Mouse (Mus musculus): ENCODE results near the gene Myh2. TPM values are rescaled to one million over a fixed set of nuclear protein-coding genes. Genes with fewer than 3 reads are reported as not detected.

Gene Myh2
- polyA plus RNA-seq, 1 experiment from 2014 or later = not detected

DNA sequence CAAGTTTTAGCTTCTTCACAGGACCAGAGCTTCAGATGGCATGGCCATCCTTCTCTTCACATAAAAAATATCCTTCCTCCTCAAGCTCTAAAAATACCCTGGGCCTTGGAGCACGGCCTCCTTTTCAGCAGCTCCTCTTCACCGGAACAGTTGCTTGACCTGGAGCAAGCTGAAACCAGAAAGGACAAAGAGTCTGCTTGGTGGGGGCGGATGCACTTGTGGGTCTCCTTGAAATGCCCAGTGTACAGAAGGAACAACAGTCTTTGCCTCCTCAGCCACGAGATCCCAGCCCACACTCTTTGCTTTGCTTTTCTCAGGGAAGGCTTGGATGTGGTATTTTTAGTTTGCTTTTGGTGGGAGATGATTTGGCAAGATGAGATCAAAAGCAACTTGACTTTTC is 7.1 kb upstream of the Myh2 start:
- 66% methylated on average over 4 of the region's 4 CpGs for WGBS

GRCm38 (mm10) chr11:67164851-67165250 is 6.0 kb upstream of the Myh2 start:
- Histone ChIP-seq H3K36me3 (no peaks in the 10 kb centered on the region), H3K9me3 (replicated peaks) (no peaks in the 10 kb centered on the region), H3K27me3 (no peaks in the 10 kb centered on the region), H3K9ac (no peak overlapping the region), H3K27ac (no peak overlapping the region), H3K4me3 (no peak overlapping the region), H3K4me2 (replicated peaks) (no peak overlapping the region), H3K4me1 (0 out of 2 replicates have a peak, but pooled peaks cover 2% of the 10 kb centered on the region)
- 47% methylated on average over 5 of the region's 5 CpGs for WGBS
- ATAC-seq (ENCODE audit: low FRiP score) = no peak

More for the DNA sequence above, 7.1 kb upstream of the Myh2 start:
- Histone ChIP-seq H3K27ac (no peak overlapping the region), H3K4me2 (replicated peaks) (no peak overlapping the region), H3K27me3 (no peaks in the 10 kb centered on the region), H3K36me3 (no peaks in the 10 kb centered on the region), H3K9ac (no peak overlapping the region), H3K9me3 (replicated peaks) (no peaks in the 10 kb centered on the region), H3K4me3 (no peak overlapping the region), H3K4me1 (no peaks in the 10 kb centered on the region)
- ATAC-seq (ENCODE audit: low FRiP score) = no peak

DNA sequence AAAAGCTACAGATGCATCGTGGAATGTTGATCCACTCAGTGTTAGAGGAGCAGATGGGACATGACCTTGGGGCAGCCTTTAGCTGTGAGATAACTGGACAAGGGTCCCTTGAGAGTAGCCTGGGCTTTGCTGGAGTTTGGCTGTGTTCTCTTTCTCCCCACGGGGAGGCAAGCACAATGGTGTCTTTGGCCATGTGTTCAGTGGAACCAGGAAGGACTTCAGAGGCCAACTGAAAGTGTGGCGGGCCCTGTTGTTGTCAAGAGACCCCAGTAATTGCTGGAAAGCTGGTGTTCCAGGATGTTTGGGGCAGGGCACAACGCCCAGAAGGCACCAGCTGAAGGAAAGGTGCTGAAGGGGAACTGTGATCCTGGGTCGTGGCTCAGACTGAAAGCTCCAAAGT is 1.5 kb upstream of the Myh2 start:
- no peaks in the 10 kb centered on the region for H3K36me3 ChIP-seq
- H3K4me1 ChIP-seq = 0 out of 2 replicates have a peak, but pooled peaks cover 2% of the 10 kb centered on the region
- no peak overlapping the region for H3K4me3 ChIP-seq
- no peak overlapping the region for H3K27ac ChIP-seq
- no peaks in the 10 kb centered on the region for H3K27me3 ChIP-seq
- no peak overlapping the region for H3K4me2 ChIP-seq (replicated peaks)
- H3K9ac ChIP-seq = no peak overlapping the region
- no peak for ATAC-seq (ENCODE audit: low FRiP score)
- WGBS = 45% methylated on average over 5 of the region's 5 CpGs
- H3K9me3 ChIP-seq (replicated peaks) = no peaks in the 10 kb centered on the region

- ATAC-seq (ENCODE audit: low FRiP score) = no peak
- Histone ChIP-seq H3K4me2 (replicated peaks) (no peak overlapping the region), H3K9ac (no peak overlapping the region), H3K4me3 (no peak overlapping the region), H3K27me3 (no peaks in the 10 kb centered on the region), H3K27ac (no peak overlapping the region), H3K9me3 (replicated peaks) (no peaks in the 10 kb centered on the region), H3K4me1 (0 out of 2 replicates have a peak, but pooled peaks cover 2% of the 10 kb centered on the region), H3K36me3 (no peaks in the 10 kb centered on the region)
- 85% methylated on average over 2 of the region's 2 CpGs for WGBS
These were observed 1.6 kb downstream of the Myh2 start for GRCm38 (mm10) chr11:67172439-67172838.

DNA sequence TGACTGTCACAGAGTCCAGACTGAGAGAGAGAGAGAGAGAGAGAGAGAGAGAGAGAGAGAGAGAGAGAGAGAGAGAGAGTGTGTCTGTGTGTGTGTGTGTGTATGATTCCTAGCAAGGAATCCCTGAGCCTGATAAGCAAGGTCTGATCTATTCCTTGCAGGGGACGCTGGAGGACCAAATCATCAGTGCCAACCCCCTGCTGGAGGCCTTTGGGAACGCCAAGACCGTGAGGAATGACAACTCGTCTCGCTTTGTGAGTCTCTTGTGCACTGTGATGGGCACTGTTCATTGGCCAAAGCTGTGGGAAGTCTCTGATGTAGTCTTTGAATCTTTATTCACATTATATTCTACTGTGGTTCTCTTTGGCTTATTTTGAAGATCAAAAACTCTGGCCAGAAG is 5.5 kb downstream of the Myh2 start:
- Histone ChIP-seq H3K27ac (no peak overlapping the region), H3K36me3 (no peaks in the 10 kb centered on the region), H3K27me3 (no peaks in the 10 kb centered on the region), H3K4me3 (no peak overlapping the region), H3K4me2 (replicated peaks) (no peak overlapping the region), H3K4me1 (no peaks in the 10 kb centered on the region), H3K9me3 (replicated peaks) (no peaks in the 10 kb centered on the region), H3K9ac (no peak overlapping the region)
- WGBS = 57% methylated on average over 5 of the region's 5 CpGs
- no peak for ATAC-seq (ENCODE audit: low FRiP score)

- 87% methylated on average over 10 of the region's 10 CpGs for WGBS
- Histone ChIP-seq H3K4me3 (no peak overlapping the region), H3K27ac (no peak overlapping the region), H3K4me1 (no peaks in the 10 kb centered on the region), H3K9ac (no peak overlapping the region), H3K27me3 (no peaks in the 10 kb centered on the region), H3K4me2 (replicated peaks) (no peak overlapping the region), H3K36me3 (no peaks in the 10 kb centered on the region), H3K9me3 (replicated peaks) (no peaks in the 10 kb centered on the region)
- ATAC-seq (ENCODE audit: low FRiP score) = no peak
These were observed 19.5 kb downstream of the Myh2 start for GRCm38 (mm10) chr11:67190316-67190715.

- Histone ChIP-seq H3K36me3 (no peaks in the 10 kb centered on the region), H3K9me3 (replicated peaks) (no peaks in the 10 kb centered on the region), H3K27ac (no peak overlapping the region), H3K9ac (no peak overlapping the region), H3K4me2 (replicated peaks) (no peak overlapping the region), H3K4me3 (no peak overlapping the region), H3K4me1 (no peaks in the 10 kb centered on the region), H3K27me3 (no peaks in the 10 kb centered on the region)
- ATAC-seq (ENCODE audit: low FRiP score) = no peak
- WGBS = 88% methylated on average over 2 of the region's 2 CpGs
These were observed 20.0 kb downstream of the Myh2 start for GRCm38 (mm10) chr11:67190814-67191213.

DNA sequence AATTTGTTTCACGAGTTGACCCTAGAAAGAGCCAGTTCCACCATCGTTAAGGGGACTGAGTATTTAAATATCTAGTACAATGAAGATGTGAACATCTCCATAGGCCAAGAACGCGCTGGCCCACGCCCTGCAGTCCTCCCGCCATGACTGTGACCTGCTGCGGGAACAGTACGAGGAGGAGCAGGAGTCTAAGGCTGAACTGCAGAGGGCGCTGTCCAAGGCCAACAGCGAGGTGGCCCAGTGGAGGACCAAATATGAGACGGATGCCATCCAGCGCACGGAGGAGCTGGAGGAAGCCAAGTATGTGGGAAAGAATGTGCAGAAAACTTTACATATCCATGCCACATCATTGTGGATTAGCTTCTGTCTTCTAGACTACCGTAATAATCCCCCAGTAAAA is 20.7 kb downstream of the Myh2 start:
- WGBS = 89% methylated on average over 14 of the region's 14 CpGs
- no peak overlapping the region for H3K4me3 ChIP-seq
- no peak overlapping the region for H3K27ac ChIP-seq
- H3K9ac ChIP-seq = no peak overlapping the region
- H3K27me3 ChIP-seq = no peaks in the 10 kb centered on the region
- ATAC-seq (ENCODE audit: low FRiP score) = no peak
- no peaks in the 10 kb centered on the region for H3K36me3 ChIP-seq
- H3K4me2 ChIP-seq (replicated peaks) = no peak overlapping the region
- no peaks in the 10 kb centered on the region for H3K4me1 ChIP-seq
- H3K9me3 ChIP-seq (replicated peaks) = no peaks in the 10 kb centered on the region

- no peaks in the 10 kb centered on the region for H3K9me3 ChIP-seq (replicated peaks)
- H3K36me3 ChIP-seq = no peaks in the 10 kb centered on the region
- ATAC-seq (ENCODE audit: low FRiP score) = no peak
- H3K27me3 ChIP-seq = no peaks in the 10 kb centered on the region
- H3K4me1 ChIP-seq = no peaks in the 10 kb centered on the region
- no peak overlapping the region for H3K4me2 ChIP-seq (replicated peaks)
- no peak overlapping the region for H3K9ac ChIP-seq
- H3K4me3 ChIP-seq = no peak overlapping the region
- WGBS = 45% methylated on average over 1 of the region's 1 CpGs
- no peak overlapping the region for H3K27ac ChIP-seq
These were observed 28.5 kb downstream of the Myh2 start for GRCm38 (mm10) chr11:67199321-67199720.

DNA sequence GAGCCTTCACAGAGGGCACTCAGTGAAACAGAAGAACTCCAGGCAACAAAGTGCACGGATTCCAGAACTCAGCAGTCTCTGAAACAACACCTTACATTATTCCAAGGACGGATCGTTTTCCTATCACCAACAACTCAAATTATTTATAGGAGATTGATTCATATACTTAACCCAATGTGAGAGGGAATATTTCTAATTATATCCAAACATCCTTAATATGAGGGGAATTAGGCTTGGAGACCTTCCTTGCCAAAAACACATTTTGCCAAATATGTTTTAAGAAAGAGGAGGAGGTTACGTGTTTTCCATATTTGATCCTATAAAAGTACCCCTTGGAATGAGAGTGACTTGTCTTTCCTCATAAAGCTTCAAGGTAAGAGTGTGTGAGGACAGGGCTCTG is 28.9 kb downstream of the Myh2 start, which contains the start of gene Myh1:
Gene Myh1, plus strand, starts transcription at position 301 of the 400 bp plus-strand sequence.
- no peak within 1 kb of the TSS for H3K9ac ChIP-seq
- no peaks in the 10 kb centered on the region for H3K27me3 ChIP-seq
- 79% methylated on average over 4 of the region's 4 CpGs for WGBS
- no peaks in the 10 kb centered on the region for H3K4me1 ChIP-seq
- no peaks in the 10 kb centered on the region for H3K36me3 ChIP-seq
- no peak within 1 kb of the TSS for H3K27ac ChIP-seq
- no peak for ATAC-seq (ENCODE audit: low FRiP score)
- no peak within 1 kb of the TSS for H3K4me3 ChIP-seq
- H3K4me2 ChIP-seq (replicated peaks) = no peak within 1 kb of the TSS
- H3K9me3 ChIP-seq (replicated peaks) = no peaks in the 10 kb centered on the region

- Histone ChIP-seq H3K4me2 (replicated peaks) (no peak overlapping the region), H3K27ac (no peak overlapping the region), H3K4me3 (no peak overlapping the region), H3K4me1 (no peaks in the 10 kb centered on the region), H3K9me3 (replicated peaks) (no peaks in the 10 kb centered on the region), H3K9ac (no peak overlapping the region), H3K27me3 (no peaks in the 10 kb centered on the region), H3K36me3 (no peaks in the 10 kb centered on the region)
- ATAC-seq (ENCODE audit: low FRiP score) = no peak
- WGBS = 75% methylated on average over 3 of the region's 3 CpGs
These were observed 33.9 kb downstream of the Myh2 start for GRCm38 (mm10) chr11:67204766-67205165.

DNA sequence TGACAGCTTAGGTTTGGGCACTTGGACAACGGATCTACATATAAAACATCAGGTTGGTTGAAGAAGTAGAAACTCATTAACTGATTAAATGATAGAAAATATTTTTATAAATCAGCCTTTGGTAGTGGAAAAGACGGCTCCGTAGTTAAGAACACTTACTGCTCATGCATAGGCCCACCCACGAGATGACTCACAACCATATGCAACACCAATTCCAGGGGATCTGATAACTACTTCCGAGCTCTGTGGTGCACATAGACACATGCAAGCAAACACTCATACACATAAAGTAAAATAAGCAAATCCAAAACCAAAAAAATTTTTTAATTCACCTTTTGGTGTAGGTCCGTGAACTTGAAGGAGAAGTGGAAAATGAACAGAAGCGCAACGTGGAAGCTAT is 51.0 kb downstream of the Myh2 start:
- no peaks in the 10 kb centered on the region for H3K27me3 ChIP-seq
- no peak overlapping the region for H3K9ac ChIP-seq
- ATAC-seq (ENCODE audit: low FRiP score) = no peak
- H3K36me3 ChIP-seq = no peaks in the 10 kb centered on the region
- no peak overlapping the region for H3K27ac ChIP-seq
- no peak overlapping the region for H3K4me3 ChIP-seq
- WGBS = 92% methylated on average over 8 of the region's 8 CpGs
- no peaks in the 10 kb centered on the region for H3K9me3 ChIP-seq (replicated peaks)
- no peak overlapping the region for H3K4me2 ChIP-seq (replicated peaks)
- H3K4me1 ChIP-seq = no peaks in the 10 kb centered on the region

- ATAC-seq (ENCODE audit: low FRiP score) = no peak
- H3K4me1 ChIP-seq = no peaks in the 10 kb centered on the region
- no peak overlapping the region for H3K4me3 ChIP-seq
- 82% methylated on average over 2 of the region's 3 CpGs for WGBS
- no peak overlapping the region for H3K9ac ChIP-seq
- no peak overlapping the region for H3K27ac ChIP-seq
- no peaks in the 10 kb centered on the region for H3K9me3 ChIP-seq (replicated peaks)
- no peaks in the 10 kb centered on the region for H3K36me3 ChIP-seq
- no peaks in the 10 kb centered on the region for H3K27me3 ChIP-seq
- no peak overlapping the region for H3K4me2 ChIP-seq (replicated peaks)
These were observed 53.6 kb downstream of the Myh2 start for GRCm38 (mm10) chr11:67224466-67224865.

Measured in hindbrain, embryonic 12.5 days (tissue).